Mouse (Mus musculus) kidney, adult 2 months (tissue): Measurements from ENCODE around the gene Pde1c.

ENCODE experiments used
- CTCF ChIP-seq: fragments of 200-500 bp; conservative IDR thresholded peaks from 2 replicates; pipeline ENCODE4 v1.5.1; 2011; ENCODE audit warnings: low read depth, mild to moderate bottlenecking, control low read depth, low read length, moderate library complexity, mixed read lengths; ENCODE audit not compliant: insufficient read depth, insufficient read length
- POLR2A ChIP-seq: fragments of 200-500 bp; IDR thresholded peaks from one replicate; pipeline ENCODE4 v1.6.1; 2011; ENCODE audit warnings: low read depth, low read length, control low read depth

DNA sequence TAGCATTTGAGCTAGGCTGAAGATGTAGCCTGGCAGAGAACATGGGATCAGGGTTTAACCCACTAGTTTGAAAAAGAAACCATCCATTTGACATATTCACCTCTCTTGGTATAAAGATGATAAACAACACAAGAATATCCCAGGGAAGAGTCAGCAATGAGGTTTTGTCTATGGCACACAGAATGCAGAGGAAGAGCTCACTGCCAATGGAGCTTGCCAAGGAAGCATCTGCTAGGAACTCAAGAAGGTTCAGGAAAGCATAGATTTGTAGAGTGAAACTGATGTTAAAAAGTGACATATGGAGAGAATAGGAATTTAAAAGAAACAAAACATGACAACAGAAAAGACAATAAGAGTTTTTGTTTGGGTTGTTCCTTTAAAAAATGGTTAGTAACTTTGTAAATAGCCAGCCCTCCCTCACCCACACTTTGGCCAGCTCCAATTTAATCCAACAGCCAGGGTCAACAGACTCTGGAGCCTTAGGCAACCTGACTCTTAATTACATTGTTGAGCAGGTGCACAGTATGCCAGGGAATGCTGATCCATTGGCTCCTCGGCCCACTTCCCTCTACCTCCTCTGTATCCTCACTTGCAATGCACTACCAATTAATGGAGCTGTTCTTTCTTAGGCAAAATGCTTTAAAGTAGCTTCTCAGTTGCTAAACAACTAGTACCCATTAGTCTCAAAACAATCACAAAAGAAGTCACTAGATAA, 377.3 kb downstream of the Pde1c start:
- TF ChIP-seq CTCF, result no peak
- no peak for TF ChIP-seq POLR2A
